Mouse (Mus musculus) T-cell, adult 66 days (primary cell): ENCODE results near the gene Gm49322. TPM values are rescaled to one million over a fixed set of nuclear protein-coding genes. Genes with fewer than 3 reads are reported as not detected.

Experiments used
- total RNA-seq, 2 experiments: library from RNA; stranded (reverse); gene quantifications; 3 replicates in 1 of 2; 4 replicates in 1 of 2; pipeline ENCODE4 v1.2.4; 2023

Gm49322 gene
- total RNA-seq = 1 to 10 TPM; 4.5 to 7.9 TPM

GRCm38 (mm10) chr10:80605721-80606120 lies at the start of gene Gm49322:
Gm49322 (plus strand) TSS chr10:80606021.

GRCm38 (mm10) chr10:80561116-80561944 lies 44.5 kb upstream of the Gm49322 start, which contains the start of gene Rexo1:
Rexo1 (minus strand) TSS chr10:80561560.

GRCm38 (mm10) chr10:80577195-80578130 lies 28.4 kb upstream of the Gm49322 start, which contains the start of gene Klf16:
Klf16 (minus strand) TSS chr10:80577321.

GRCm38 (mm10) chr10:80589879-80590854 lies 15.7 kb upstream of the Gm49322 start, which contains the start of gene Abhd17a:
Abhd17a (minus strand) TSS chr10:80590341.

GRCm38 (mm10) chr10:80602698-80603325 lies 3.0 kb upstream of the Gm49322 start, which contains the start of the genes Scamp4 and Adat3:
Scamp4 (plus strand) TSS chr10:80602872.
Adat3 (plus strand) TSS chr10:80602880.

GRCm38 (mm10) chr10:80622661-80623456 lies 17.0 kb downstream of the Gm49322 start, which contains the start of gene Csnk1g2:
Csnk1g2 (plus strand) TSS chr10:80622838.

GRCm38 (mm10) chr10:80656863-80657623 lies 51.2 kb downstream of the Gm49322 start, which contains the start of gene Btbd2:
Btbd2 (minus strand) TSS chr10:80657071.

Other genes starting within 250 kb of the Gm49322 start
- not detected for gene Plk5, start 249.6 kb upstream of the Gm49322 start, total RNA-seq
- gene Mex3d, start 218.4 kb upstream of the Gm49322 start, total RNA-seq = 1 to 10 TPM; 8.0 to 8.7 TPM
- gene Mbd3, start 206.5 kb upstream of the Gm49322 start, total RNA-seq = 100 to 1,000 TPM; 107 to 120 TPM
- gene Uqcr11, start 199.2 kb upstream of the Gm49322 start, total RNA-seq = 10 to 100 TPM; 63.7 to 70.9 TPM
- gene Tcf3, start 172.4 kb upstream of the Gm49322 start, total RNA-seq = 10 to 100 TPM; 98.1 to 99.2 TPM
- not detected for gene Onecut3, start 111.2 kb upstream of the Gm49322 start, total RNA-seq
- gene Atp8b3, start 66.9 kb upstream of the Gm49322 start, total RNA-seq = not detected
- 100 to 1,000 TPM; 123 to 132 TPM for gene Rexo1, start 44.5 kb upstream of the Gm49322 start, total RNA-seq
- gene Klf16, start 28.7 kb upstream of the Gm49322 start, total RNA-seq = 10 to 100 TPM; 27.9 to 29.2 TPM
- gene Abhd17a, start 15.7 kb upstream of the Gm49322 start, total RNA-seq = 10 to 100 TPM; 49.3 to 56.2 TPM
- gene Scamp4, start 3.1 kb upstream of the Gm49322 start, total RNA-seq = 10 to 100 TPM; 52.6 to 54.4 TPM
- gene Adat3, start 3.1 kb upstream of the Gm49322 start, total RNA-seq = 1 to 10 TPM; 3.0 to 4.8 TPM
- gene Csnk1g2, start 16.8 kb downstream of the Gm49322 start, total RNA-seq = 100 to 1,000 TPM; 212 to 215 TPM
- 10 to 100 TPM; 26.6 to 27.7 TPM for gene Btbd2, start 51.0 kb downstream of the Gm49322 start, total RNA-seq
- 100 to 1,000 TPM; 280 to 313 TPM for gene Mknk2, start 72.1 kb downstream of the Gm49322 start, total RNA-seq
- gene Mob3a, start 96.0 kb downstream of the Gm49322 start, total RNA-seq = 100 to 1,000 TPM; 151 to 180 TPM
- 10 to 100 TPM; 56.2 to 88.3 TPM for gene Izumo4, start 96.2 kb downstream of the Gm49322 start, total RNA-seq
- 100 to 1,000 TPM; 144 to 150 TPM for gene Ap3d1, start 136.2 kb downstream of the Gm49322 start, total RNA-seq
- 10 to 100 TPM; 69.9 to 73.5 TPM for gene Dot1l, start 149.2 kb downstream of the Gm49322 start, total RNA-seq
- gene Sf3a2, start 192.2 kb downstream of the Gm49322 start, total RNA-seq = 10 to 100 TPM; 76.4 to 85.9 TPM
- 100 to 1,000 TPM; 133 to 134 TPM for gene Plekhj1, start 192.6 kb downstream of the Gm49322 start, total RNA-seq
- gene Amh, start 199.2 kb downstream of the Gm49322 start, total RNA-seq = 1 to 10 TPM; 2.0 to 3.3 TPM
- not detected for gene Jsrp1, start 207.5 kb downstream of the Gm49322 start, total RNA-seq
- 100 to 1,000 TPM; 571 to 578 TPM for gene Oaz1, start 220.6 kb downstream of the Gm49322 start, total RNA-seq
- not detected for gene Lingo3, start 238.0 kb downstream of the Gm49322 start, total RNA-seq
- 10 to 100 TPM; 37.9 to 40.3 TPM for gene Lsm7, start 249.2 kb downstream of the Gm49322 start, total RNA-seq
- gene Sppl2b, start 249.3 kb downstream of the Gm49322 start, total RNA-seq = 10 to 100 TPM; 33.5 to 37.7 TPM